Mouse (Mus musculus): ENCODE measurements around the gene Gm43720.
A peak's percentile ranks its signal among the peaks of the same experiment; 100 is the strongest.

The Gm43720 gene

DNA sequence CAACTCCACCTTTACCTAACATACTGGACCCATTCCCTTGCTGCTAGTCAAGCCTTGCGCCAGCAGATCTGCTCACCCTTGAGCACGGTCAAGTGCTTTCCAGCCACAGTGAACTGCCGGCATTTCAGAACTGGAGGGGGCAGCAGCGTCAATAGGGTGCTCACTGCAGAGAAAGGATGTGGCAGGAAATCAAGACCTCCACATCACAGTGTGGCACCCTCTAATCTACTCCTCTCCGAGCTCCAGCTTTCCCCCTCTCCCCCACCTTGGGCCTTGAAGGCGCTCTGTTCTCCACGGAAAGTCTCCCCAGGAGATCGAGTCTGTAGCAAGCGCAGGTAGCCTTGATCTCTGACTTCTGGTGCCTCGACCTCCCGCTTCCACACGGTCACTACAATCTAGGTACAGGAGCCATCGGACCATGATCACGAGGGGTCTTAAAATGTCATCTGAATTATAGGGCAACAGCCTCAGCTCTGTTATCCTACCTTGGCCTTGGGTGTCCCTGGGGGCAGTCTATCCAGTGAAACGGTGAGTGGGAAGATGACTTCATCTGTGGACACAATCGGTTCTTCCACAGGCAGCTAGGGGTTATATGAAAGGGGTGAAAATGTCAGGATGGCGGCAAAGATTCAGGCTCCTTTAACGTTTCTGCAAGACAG lies 17.0 kb downstream of the Gm43720 start:
- no peak for DNase-seq (ENCODE audit: low spot score in 2 of 2)

DNA sequence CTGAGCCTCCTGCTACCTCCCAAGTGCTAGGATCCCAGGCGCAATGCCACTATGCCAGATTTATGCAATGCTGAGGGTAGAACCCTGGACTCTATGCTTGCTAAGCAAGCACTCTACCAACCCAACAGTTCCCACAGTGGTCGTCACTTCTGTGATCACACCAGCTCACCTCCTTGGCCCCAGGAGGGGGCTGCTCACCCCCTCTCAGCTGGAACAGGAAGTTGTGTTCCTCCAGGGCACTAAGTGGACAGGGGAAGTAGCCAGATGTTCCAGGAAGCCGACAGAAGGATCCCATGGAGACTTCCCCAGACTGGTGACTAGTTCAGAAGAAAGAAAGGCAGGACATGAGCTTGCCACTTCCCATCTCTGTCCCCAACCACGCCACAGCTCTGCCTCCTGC lies 17.8 kb downstream of the Gm43720 start:
- no peak for DNase-seq (ENCODE audit: low spot score in 2 of 2)

DNA sequence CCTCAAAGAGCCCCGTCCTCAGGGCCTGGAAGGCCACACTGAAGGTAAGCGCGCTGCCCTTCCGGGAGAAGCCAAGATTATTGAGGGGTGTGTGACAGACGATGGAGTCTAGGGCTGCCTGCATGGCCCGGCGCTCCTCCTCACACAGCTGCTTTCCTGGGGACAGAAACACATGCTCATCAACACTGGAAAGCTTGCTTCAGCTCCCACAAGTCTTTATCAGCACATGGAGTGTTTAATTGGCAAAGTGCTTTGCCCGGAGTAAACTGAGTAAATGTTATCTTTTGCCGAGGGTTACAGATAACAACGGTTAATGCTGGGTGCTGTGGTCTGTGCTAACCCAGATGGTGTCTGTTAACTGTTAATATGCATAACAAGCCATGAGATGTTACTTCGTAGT lies 18.9 kb downstream of the Gm43720 start:
- no peak for DNase-seq (ENCODE audit: low spot score in 2 of 2)

DNA sequence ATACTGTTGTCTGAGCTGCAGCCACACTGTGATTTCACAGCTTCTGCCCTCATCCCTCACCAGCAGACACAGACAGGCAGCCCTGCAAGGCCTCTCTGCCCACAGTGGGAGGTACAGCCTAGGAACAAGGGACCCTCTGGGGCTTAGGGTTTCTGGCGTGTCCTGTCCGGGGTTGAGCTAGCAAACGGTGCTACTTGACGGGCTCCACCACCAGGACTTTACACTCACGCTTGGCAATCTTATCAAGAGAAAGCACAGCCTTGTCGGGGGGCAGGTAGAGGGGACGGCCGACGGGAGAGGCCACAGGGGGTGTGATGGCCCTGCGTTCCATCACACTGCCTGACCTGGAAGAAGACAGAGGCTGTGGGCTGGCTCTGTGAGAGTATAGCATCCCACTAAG lies 19.7 kb downstream of the Gm43720 start:
- DNase-seq (ENCODE audit: low spot score in 2 of 2) = no peak

- no peak for DNase-seq (ENCODE audit: low spot score in 2 of 2)
Measured at GRCm38 (mm10) chr5:138258993-138259392, 20.8 kb downstream of the Gm43720 start.

GRCm38 (mm10) chr5:138258542-138258941 lies 21.2 kb downstream of the Gm43720 start:
- DNase-seq (ENCODE audit: low spot score in 2 of 2) = no peak

GRCm38 (mm10) chr5:138258078-138258477 lies 21.7 kb downstream of the Gm43720 start:
- DNase-seq (ENCODE audit: low spot score in 2 of 2) = no peak

GRCm38 (mm10) chr5:138257585-138257978 lies 22.2 kb downstream of the Gm43720 start:
- DNase-seq (ENCODE audit: low spot score in 2 of 2) = no peak

- peak in 1 of 2 experiments; percentile 46 for DNase-seq (ENCODE audit: low spot score in 2 of 2)
Measured at GRCm38 (mm10) chr5:138256966-138257584, 22.7 kb downstream of the Gm43720 start.

- DNase-seq (ENCODE audit: low spot score in 2 of 2) = no peak
Measured at GRCm38 (mm10) chr5:138256094-138256467, 23.7 kb downstream of the Gm43720 start.

DNA sequence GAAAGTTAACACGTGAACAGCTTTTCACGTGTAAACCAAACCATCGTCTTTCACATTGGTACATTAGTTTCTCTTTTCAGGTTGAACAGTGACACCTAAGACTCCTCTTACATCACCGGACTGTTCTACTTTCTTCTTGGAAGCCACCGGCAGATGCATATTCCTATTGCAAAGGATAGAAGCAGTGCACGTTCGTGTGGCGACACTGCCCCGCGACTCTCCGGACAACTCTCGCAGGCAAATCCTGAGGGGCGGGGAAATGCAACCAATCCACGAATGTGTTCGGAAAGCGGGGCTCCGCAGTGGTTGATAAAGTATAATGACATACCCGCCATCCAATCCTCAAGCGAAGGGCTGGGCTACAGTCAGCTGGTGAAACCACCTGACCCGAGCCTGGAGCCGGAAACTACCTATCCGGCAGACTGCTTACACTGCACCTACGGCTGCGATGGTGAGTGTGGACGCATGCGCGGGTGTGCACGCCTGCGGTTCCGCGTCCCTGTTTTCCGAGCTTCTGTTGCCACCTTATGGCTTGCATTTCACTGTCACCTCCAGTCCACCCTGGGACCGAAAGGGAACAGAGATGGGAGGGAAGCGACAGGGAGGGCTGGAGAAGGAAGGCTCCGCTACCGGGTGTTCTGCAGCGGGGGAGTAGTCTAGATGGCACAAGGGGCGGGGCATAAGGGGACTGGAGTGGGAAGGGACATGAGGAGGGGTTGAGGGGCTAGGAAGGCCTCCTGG lies 24.2 kb downstream of the Gm43720 start, which contains the start of gene Lamtor4:
Gene Lamtor4 (plus strand): TSS at position 130 of the 741 bp plus-strand sequence.
- DNase-seq (ENCODE audit: low spot score in 2 of 2) = peak; percentile 81 to 92

GRCm38 (mm10) chr5:138253061-138253460 lies 26.7 kb downstream of the Gm43720 start:
- DNase-seq (ENCODE audit: low spot score in 2 of 2) = no peak

DNA sequence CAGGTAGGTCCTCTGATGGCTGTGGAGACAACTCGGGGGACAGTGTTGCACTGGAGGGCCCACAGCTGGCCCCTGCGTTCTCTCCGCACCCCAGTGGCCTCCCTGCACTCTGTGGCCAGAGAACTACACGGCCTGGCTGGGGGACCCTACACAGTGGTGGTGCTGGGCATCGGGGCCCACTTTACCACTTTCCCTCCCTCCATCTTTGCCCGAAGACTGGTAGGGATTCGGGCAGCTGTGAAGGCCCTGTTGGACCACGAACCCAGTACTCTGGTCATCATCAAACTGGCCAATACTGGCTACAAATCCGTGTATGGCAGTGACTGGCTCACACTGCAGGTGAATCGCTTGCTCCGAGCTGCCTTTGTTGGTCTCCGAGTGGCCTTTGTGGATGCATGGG lies 28.6 kb downstream of the Gm43720 start:
- no peak for DNase-seq (ENCODE audit: low spot score in 2 of 2)

DNA sequence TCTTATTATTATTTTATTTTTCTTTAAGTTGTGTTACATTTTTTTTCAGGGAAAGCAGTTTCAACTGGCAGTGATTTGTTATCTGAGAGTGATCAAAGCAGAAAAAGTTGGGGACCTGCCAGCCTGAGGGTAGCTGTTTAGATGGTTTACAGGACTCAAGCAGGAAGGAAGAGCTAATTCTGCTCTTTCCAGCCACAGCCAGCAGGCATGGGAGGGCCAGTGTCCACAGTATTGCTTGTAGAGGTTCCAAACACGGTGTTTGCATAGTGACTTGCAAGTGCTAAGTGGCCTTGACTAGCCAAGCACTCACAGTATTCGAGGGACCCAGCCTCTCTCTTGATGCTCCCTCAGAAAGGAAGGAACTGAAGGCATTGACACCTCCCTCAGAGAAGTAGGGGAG lies 38.2 kb downstream of the Gm43720 start:
- no peak for DNase-seq (ENCODE audit: low spot score in 2 of 2)

- DNase-seq (ENCODE audit: low spot score in 2 of 2) = no peak
Measured at GRCm38 (mm10) chr5:138234224-138234623, 45.5 kb downstream of the Gm43720 start.

GRCm38 (mm10) chr5:138233778-138234177 lies 46.0 kb downstream of the Gm43720 start:
- DNase-seq (ENCODE audit: low spot score in 2 of 2) = no peak

- DNase-seq (ENCODE audit: low spot score in 2 of 2) = no peak
Measured at GRCm38 (mm10) chr5:138229511-138229910, 50.2 kb downstream of the Gm43720 start.

- peak; percentile 37 to 75 for DNase-seq (ENCODE audit: low spot score in 2 of 2)
Measured at GRCm38 (mm10) chr5:138228026-138228425, 51.7 kb downstream of the Gm43720 start.

GRCm38 (mm10) chr5:138227367-138227766 lies 52.4 kb downstream of the Gm43720 start:
- no peak for DNase-seq (ENCODE audit: low spot score in 2 of 2)

DNA sequence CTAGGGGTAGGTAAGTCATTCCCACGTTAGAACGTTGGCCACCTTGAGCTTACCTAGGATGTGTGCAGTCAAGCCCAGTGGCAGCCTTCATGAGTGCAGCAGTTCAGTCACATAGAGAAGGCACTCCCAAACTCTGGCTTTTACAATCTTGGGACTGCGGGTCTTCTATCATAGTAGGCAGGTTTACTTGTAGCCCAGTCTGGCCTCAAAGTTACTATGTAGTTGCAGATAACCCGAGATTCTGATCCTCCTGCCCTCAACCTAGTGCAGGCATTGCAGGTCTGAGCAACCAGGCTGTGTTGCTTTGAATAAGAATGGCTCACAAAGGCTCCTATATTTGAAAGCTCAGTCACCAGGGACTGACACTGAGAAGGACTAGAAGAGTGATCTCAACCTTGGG lies 53.3 kb downstream of the Gm43720 start:
- no peak for DNase-seq (ENCODE audit: low spot score in 2 of 2)

- DNase-seq (ENCODE audit: low spot score in 2 of 2) = no peak
Measured at GRCm38 (mm10) chr5:138225700-138226099, 54.1 kb downstream of the Gm43720 start, which contains the start of gene Nxpe5. TSS of gene Nxpe5 (plus strand) at chr5:138225898.

DNA sequence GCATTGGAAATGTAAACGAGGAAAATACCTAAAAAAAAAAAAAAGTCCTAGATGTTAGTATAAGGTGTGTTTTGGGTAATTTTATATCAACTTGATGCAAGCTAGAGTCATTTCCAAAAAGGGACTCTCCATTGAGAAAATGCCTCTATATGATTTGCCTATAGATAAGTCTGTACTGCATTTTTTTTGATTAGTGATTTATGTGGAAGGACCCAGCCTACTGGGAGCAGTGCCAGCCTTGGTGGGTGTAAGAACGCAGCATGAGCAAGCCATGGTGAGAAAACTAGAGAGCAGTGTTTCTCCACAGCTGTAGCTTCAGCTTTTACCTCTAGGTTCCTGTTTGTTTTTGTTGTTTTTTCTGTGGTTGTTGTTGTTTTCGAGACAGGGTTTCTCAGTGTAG lies 56.5 kb downstream of the Gm43720 start:
- DNase-seq (ENCODE audit: low spot score in 2 of 2) = no peak

DNA sequence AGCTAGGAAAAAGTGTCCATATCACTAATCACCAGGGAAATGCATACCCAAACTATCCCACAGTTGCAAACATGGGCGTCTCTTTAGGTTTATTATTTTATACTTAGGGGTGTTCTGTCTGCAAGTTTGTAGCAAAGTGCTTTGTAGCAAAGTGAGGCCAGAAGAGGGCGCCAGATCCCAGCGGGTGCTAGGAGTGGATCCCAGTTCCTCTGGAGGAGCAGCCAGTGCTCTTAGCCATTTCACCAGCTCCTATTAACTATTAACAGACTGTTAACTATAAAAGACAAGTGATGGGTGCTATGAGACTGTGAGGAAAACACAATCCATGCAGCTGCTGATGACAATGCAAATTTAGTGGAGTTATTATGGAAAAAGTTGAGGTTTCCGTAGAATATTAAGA lies 57.6 kb downstream of the Gm43720 start:
- DNase-seq (ENCODE audit: low spot score in 2 of 2) = peak; percentile 79 to 92
